Mouse (Mus musculus) ES-Bruce4 (cell line): ENCODE data around the gene Pcbp3. TPM values are rescaled to one million over a fixed set of nuclear protein-coding genes. Genes with fewer than 3 reads are reported as not detected.
A peak's percentile ranks its signal among the peaks of the same experiment; 100 is the strongest.

Source experiments
- H3K27ac ChIP-seq: 2 replicates; pipeline ENCODE4 v1.5.1; 2012; ENCODE audit warnings: low read length, inconsistent platforms; ENCODE audit not compliant: insufficient read depth
- H3K27me3 ChIP-seq: 2 replicates; pipeline ENCODE4 v1.6.1; 2012; ENCODE audit warnings: mild to moderate bottlenecking, low read length, inconsistent platforms; ENCODE audit not compliant: control insufficient read depth, poor library complexity, insufficient read depth, severe bottlenecking
- H3K36me3 ChIP-seq: 2 replicates; pipeline ENCODE4 v1.6.1; 2012; ENCODE audit warnings: inconsistent platforms, mild to moderate bottlenecking, low read length, moderate library complexity; ENCODE audit not compliant: control insufficient read depth, poor library complexity, insufficient read depth, severe bottlenecking
- H3K4me1 ChIP-seq: one replicate; pipeline ENCODE4 v1.8.1; 2011; ENCODE audit warnings: low read length; ENCODE audit not compliant: control insufficient read depth, insufficient read depth
- H3K4me3 ChIP-seq: 2 replicates; pipeline ENCODE4 v1.5.1; 2011; ENCODE audit warnings: low read depth, mild to moderate bottlenecking, low read length
- H3K9ac ChIP-seq: 2 replicates; pipeline ENCODE4 v1.6.1; 2012; ENCODE audit warnings: low read depth, mild to moderate bottlenecking, inconsistent platforms; ENCODE audit not compliant: poor library complexity, severe bottlenecking
- H3K9me3 ChIP-seq: replicated peaks from 2 replicates; pipeline ENCODE4 v1.6.1; 2012; ENCODE audit warnings: mild to moderate bottlenecking, low read length, inconsistent platforms; ENCODE audit not compliant: control insufficient read depth, poor library complexity, insufficient read depth, severe bottlenecking
- CTCF ChIP-seq: IDR thresholded peaks from one replicate; pipeline ENCODE4 v1.8.1; 2011; ENCODE audit warnings: low read depth, low read length
- EP300 ChIP-seq: IDR thresholded peaks from 2 replicates; pipeline ENCODE4 v1.6.1; 2011; ENCODE audit warnings: low read depth, low read length; ENCODE audit not compliant: insufficient read depth
- POLR2A ChIP-seq: IDR thresholded peaks from one replicate; pipeline ENCODE4 v1.8.1; 2011; ENCODE audit warnings: low read length; ENCODE audit not compliant: insufficient read depth
- polyA plus RNA-seq: library from polyadenylated mRNA; stranded (reverse); fragments of >200 nt; gene quantifications from 2 replicates; pipeline ENCODE4 v1.2.4, GENCODE M21; 2011; ENCODE audit warnings: low read depth; ENCODE audit not compliant: missing spikeins, insufficient read depth, insufficient read length

The Pcbp3 gene
- polyA plus RNA-seq, 1 experiment: 28.1 TPM

DNA sequence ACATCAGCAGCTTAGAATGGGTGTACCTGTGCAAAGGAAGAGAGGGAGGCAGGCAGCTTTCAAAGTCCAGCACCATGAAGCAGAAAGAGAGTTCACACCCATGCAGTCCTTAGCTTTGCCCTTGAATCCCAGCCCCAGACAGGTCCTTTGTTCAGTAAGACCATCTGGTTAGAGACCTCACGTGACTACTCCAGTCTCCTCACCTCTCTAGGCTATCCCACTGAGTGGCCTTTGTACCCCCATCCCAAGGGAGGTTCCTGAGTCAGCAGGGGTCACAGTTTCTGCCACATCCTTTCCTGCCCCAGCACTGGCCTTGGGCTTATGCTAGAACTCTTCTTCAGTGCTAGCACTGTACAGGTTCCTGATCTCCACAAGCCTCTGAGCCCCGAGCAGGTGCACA, 142.4 kb downstream of the Pcbp3 start:
- peaks cover 4% of the 10 kb centered on the region for H3K4me1 ChIP-seq
- TF ChIP-seq CTCF (no peak), POLR2A (no peak), EP300 (peak; percentile 43; the same call in 1 of the 2 replicates)

GRCm38 (mm10) chr10:76818337-76818736, 143.3 kb downstream of the Pcbp3 start:
- Histone ChIP-seq H3K4me1 (peaks cover 4% of the 10 kb centered on the region), H3K27ac (no peak overlapping the region)
- TF ChIP-seq CTCF: no peak
- TF ChIP-seq POLR2A: no peak
- TF ChIP-seq EP300: no peak

More for the DNA sequence above, 142.4 kb downstream of the Pcbp3 start:
- Histone ChIP-seq H3K4me3 (no peak overlapping the region), H3K9ac (no peak overlapping the region), H3K9me3 (no peaks in the 10 kb centered on the region), H3K36me3 (no peaks in the 10 kb centered on the region), H3K27me3 (no peaks in the 10 kb centered on the region), H3K27ac (no peak overlapping the region)

DNA sequence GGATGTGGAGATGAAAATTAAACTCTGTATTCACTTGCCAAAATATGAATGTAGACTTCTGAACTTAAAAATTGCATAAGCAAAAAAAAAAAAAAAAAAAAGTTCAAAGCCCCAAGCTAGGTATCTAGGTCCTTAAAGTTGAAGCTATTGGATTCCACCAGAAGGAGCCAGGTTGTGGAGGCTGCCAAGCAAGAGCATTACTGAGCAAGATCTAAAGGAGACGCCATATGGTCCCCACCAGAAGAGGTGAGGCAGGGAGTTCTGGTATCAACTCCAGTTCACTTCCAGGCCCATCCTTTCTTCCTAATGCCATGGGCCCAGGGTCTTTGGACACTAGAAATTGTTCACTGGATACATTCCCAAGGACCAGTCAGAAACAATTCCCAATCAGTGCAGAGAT, 144.8 kb downstream of the Pcbp3 start:
- H3K4me1 ChIP-seq: peaks cover 4% of the 10 kb centered on the region
- no peaks in the 10 kb centered on the region for H3K36me3 ChIP-seq
- H3K9me3 ChIP-seq: no peaks in the 10 kb centered on the region
- TF ChIP-seq EP300: no peak
- no peak for TF ChIP-seq POLR2A
- no peak for TF ChIP-seq CTCF
- H3K27me3 ChIP-seq: no peaks in the 10 kb centered on the region
- H3K4me3 ChIP-seq: no peak overlapping the region
- no peak overlapping the region for H3K9ac ChIP-seq
- H3K27ac ChIP-seq: no peak overlapping the region

More at GRCm38 (mm10) chr10:76818337-76818736, 143.3 kb downstream of the Pcbp3 start:
- Histone ChIP-seq H3K36me3 (no peaks in the 10 kb centered on the region), H3K4me3 (no peak overlapping the region), H3K9me3 (no peaks in the 10 kb centered on the region), H3K9ac (no peak overlapping the region), H3K27me3 (no peaks in the 10 kb centered on the region)

DNA sequence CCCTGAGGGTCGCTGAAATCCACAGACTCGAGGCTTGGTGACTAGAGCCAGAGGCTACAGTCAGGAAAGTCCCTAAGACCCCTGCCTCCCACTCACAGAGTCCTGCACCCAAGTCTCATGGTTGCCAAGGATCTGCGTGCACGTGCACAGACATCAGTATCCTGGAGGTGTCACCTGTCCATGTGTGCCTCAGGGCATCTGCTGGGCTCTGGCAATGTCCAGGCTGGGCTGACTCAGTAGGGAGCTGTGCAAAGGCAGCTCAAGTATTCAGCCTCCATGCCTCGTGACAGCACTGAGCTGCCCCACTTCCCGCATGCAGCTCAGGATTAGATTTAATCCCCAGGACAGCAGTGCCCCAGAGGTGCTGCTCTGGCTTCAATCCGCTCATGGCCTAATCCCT, 145.3 kb downstream of the Pcbp3 start:
- Histone ChIP-seq H3K27ac (no peak overlapping the region), H3K27me3 (no peaks in the 10 kb centered on the region), H3K36me3 (no peaks in the 10 kb centered on the region), H3K4me3 (no peak overlapping the region), H3K9me3 (no peaks in the 10 kb centered on the region), H3K4me1 (peaks cover 4% of the 10 kb centered on the region), H3K9ac (no peak overlapping the region)
- TF ChIP-seq POLR2A (no peak), CTCF (no peak), EP300 (no peak)

DNA sequence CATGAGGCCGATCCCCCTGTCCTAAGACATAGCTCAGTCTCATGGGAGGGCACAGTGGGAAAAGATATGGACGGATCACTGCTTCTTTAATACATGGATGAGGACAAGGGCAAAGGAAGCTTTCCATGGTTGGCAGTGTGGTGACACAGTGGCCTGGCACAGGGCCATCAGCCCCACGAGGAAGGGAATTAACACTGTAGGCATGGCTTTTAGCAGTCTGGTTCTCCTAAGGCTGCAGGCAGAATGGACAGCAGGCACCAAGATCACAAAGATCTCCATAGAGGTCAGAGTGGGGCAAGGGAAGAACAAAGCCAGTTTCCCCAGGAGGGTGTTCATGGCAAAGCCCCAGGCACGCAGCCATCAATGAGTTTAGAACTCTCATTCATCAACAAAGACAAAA, 146.2 kb downstream of the Pcbp3 start:
- TF ChIP-seq EP300: no peak
- TF ChIP-seq POLR2A: no peak
- no peak overlapping the region for H3K27ac ChIP-seq
- no peak overlapping the region for H3K9ac ChIP-seq
- no peaks in the 10 kb centered on the region for H3K9me3 ChIP-seq
- no peaks in the 10 kb centered on the region for H3K36me3 ChIP-seq
- H3K27me3 ChIP-seq: no peaks in the 10 kb centered on the region
- H3K4me1 ChIP-seq: peaks cover 4% of the 10 kb centered on the region
- no peak overlapping the region for H3K4me3 ChIP-seq

DNA sequence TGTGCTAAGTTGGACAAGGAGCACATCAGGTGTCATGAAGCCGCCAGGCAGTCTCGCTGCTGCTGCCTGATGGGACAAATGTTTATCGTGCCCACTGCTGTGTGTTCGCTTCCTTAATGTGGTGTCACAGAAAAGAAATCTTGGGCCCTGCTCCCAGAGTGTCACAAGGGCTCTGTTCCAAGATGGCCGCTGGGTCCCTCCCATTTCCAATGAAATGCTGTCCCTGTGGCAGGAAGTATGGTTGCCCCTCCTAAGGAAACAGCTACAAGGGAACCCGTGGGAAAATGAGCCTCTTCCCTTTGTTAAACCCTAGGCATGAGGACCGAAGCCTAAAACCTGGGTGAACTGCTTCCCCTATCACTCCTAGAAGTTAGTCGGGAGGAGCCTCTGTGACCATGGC, 146.9 kb downstream of the Pcbp3 start:
- H3K4me1 ChIP-seq: peaks cover 4% of the 10 kb centered on the region
- no peaks in the 10 kb centered on the region for H3K36me3 ChIP-seq
- no peak overlapping the region for H3K9ac ChIP-seq
- no peaks in the 10 kb centered on the region for H3K27me3 ChIP-seq
- no peak for TF ChIP-seq EP300
- TF ChIP-seq CTCF: no peak
- no peaks in the 10 kb centered on the region for H3K9me3 ChIP-seq
- no peak overlapping the region for H3K27ac ChIP-seq
- H3K4me3 ChIP-seq: no peak overlapping the region
